Mouse (Mus musculus) forebrain, embryonic 16.5 days (tissue): ENCODE results near the gene Gm5538. TPM values are rescaled to one million over a fixed set of nuclear protein-coding genes. Genes with fewer than 3 reads are reported as not detected.

Source experiments
- ATAC-seq: fragments of 200-750 bp; cut with Nextera tagmentation; 2 replicates; pipeline ENCODE4 v1.8.0; 2017; ENCODE audit warnings: mild to moderate bottlenecking, moderate library complexity
- H3K27ac ChIP-seq: fragments of 300-500 bp; sonication (generic); 2 replicates; pipeline ENCODE4 v1.5.1; 2014; ENCODE audit warnings: low read length, control low read depth
- H3K27me3 ChIP-seq: fragments of 300-500 bp; sonication (generic); replicated peaks from 2 replicates; pipeline ENCODE4 v1.6.1; 2014; ENCODE audit warnings: low read length; ENCODE audit not compliant: control insufficient read depth, insufficient read depth
- H3K36me3 ChIP-seq: fragments of 300-500 bp; sonication (generic); 2 replicates; pipeline ENCODE4 v1.6.1; 2014; ENCODE audit not compliant: control insufficient read depth, insufficient read depth
- H3K4me1 ChIP-seq: fragments of 300-500 bp; sonication (generic); replicated peaks from 2 replicates; pipeline ENCODE4 v1.6.1; 2014; ENCODE audit warnings: low read length; ENCODE audit not compliant: control insufficient read depth, insufficient read depth
- H3K4me2 ChIP-seq: fragments of 300-500 bp; sonication (generic); 2 replicates; pipeline ENCODE4 v1.6.1; 2014; ENCODE audit warnings: mild to moderate bottlenecking, low read length, control low read depth
- H3K4me3 ChIP-seq: fragments of 300-500 bp; sonication (generic); replicated peaks from 2 replicates; pipeline ENCODE4 v1.5.1; 2014; ENCODE audit warnings: mild to moderate bottlenecking, low read length, control low read depth
- H3K9ac ChIP-seq: fragments of 300-500 bp; sonication (generic); replicated peaks from 2 replicates; pipeline ENCODE4 v1.6.1; 2014; ENCODE audit warnings: low read depth, low read length, control low read depth
- H3K9me3 ChIP-seq: fragments of 300-500 bp; sonication (generic); 2 replicates; pipeline ENCODE4 v1.6.1; 2016; ENCODE audit warnings: low read length; ENCODE audit not compliant: control insufficient read depth
- WGBS: fragments of 180-500 bp; shearing (Covaris S2); extraction: QIAGEN DNeasy Blood & Tissue Kit; methylation state at CpG from one replicate; pipeline ENCODE4 v1.1.7; 2014; 5-methylcytosine and 5-hydroxymethylcytosine counted together
- polyA plus RNA-seq: library from polyadenylated mRNA; unstranded; fragments of >200 nt; fragmentation: Nextera tagmentation; extraction: Ambion mirVana; gene quantifications from 2 replicates; pipeline ENCODE4 v1.2.1, GENCODE M21; 2015

The Gm5538 gene
- not detected in 2 replicates for polyA plus RNA-seq

GRCm38 (mm10) chr3:59729490-59729889 is at the start of gene Gm5538:
TSS of gene Gm5538 (plus strand) at chr3:59729790.
- Histone ChIP-seq H3K4me2 (no peak within 1 kb of the TSS), H3K36me3 (no peaks in the 10 kb centered on the region), H3K4me1 (no peaks in the 10 kb centered on the region), H3K9me3 (no peaks in the 10 kb centered on the region), H3K27ac (no peak within 1 kb of the TSS), H3K9ac (no peak within 1 kb of the TSS), H3K4me3 (no peak within 1 kb of the TSS), H3K27me3 (no peaks in the 10 kb centered on the region)
- no peak for ATAC-seq
- WGBS = 91% methylated on average over 2 of the region's 2 CpGs

DNA sequence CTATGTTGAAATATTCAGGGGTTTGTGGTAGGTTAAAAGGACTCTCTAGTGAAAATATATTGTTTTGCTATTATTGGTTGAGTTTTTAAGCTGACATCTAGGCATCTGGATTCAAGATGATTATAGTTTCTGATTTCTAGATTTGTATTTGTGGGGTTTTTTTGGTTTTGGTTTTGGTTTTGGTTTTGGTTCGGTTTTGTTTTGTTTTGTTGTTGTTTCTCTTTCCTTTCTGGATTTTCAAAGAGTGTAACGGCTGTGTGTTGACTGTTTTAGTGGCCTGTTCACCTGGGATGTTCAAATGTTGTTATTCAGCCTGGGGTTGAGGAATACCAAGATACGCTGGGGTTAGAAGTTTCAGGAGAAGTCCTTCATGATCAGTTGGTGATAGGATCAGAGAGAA is 32.2 kb upstream of the Gm5538 start:
- Histone ChIP-seq H3K27me3 (no peaks in the 10 kb centered on the region), H3K9ac (no peak overlapping the region), H3K4me2 (no peak overlapping the region), H3K9me3 (no peaks in the 10 kb centered on the region), H3K4me3 (no peak overlapping the region), H3K4me1 (no peaks in the 10 kb centered on the region), H3K27ac (no peak overlapping the region), H3K36me3 (no peaks in the 10 kb centered on the region)
- WGBS = 85% methylated on average over 3 of the region's 3 CpGs
- no peak for ATAC-seq

- no peak overlapping the region for H3K27ac ChIP-seq
- no peaks in the 10 kb centered on the region for H3K36me3 ChIP-seq
- no peaks in the 10 kb centered on the region for H3K27me3 ChIP-seq
- no peaks in the 10 kb centered on the region for H3K9me3 ChIP-seq
- ATAC-seq = no peak
- no peaks in the 10 kb centered on the region for H3K4me1 ChIP-seq
- no peak overlapping the region for H3K4me3 ChIP-seq
- no peak overlapping the region for H3K4me2 ChIP-seq
- 95% methylated on average over 1 of the region's 1 CpGs for WGBS
- no peak overlapping the region for H3K9ac ChIP-seq
Measured at GRCm38 (mm10) chr3:59702614-59703110, 26.9 kb upstream of the Gm5538 start.

DNA sequence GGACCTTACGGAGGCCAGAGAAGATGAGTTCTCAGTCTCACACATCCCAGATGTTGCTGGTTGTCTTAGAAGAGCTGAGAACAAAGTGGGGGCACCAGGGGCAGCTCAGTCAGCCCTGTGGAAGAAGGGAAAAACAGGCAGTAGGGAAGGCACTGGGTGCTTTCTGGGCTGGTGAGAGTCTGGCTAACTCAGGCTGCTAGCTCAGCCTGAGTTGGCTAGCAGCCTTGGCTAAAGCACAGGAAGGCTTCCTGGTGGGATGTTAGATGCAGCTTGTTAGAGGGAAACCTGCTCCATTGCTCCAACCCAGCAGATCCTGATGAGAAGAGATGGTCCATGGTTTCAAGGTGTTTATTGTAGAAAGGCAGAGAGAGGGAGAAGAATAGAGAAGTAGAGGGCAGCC is 10.3 kb downstream of the Gm5538 start:
- H3K4me2 ChIP-seq = no peak overlapping the region
- H3K27ac ChIP-seq = no peak overlapping the region
- no peaks in the 10 kb centered on the region for H3K36me3 ChIP-seq
- H3K4me3 ChIP-seq = no peak overlapping the region
- WGBS = 96% methylated on average over 1 of the region's 1 CpGs
- no peaks in the 10 kb centered on the region for H3K27me3 ChIP-seq
- no peak for ATAC-seq
- H3K4me1 ChIP-seq = no peaks in the 10 kb centered on the region
- H3K9me3 ChIP-seq = no peaks in the 10 kb centered on the region
- H3K9ac ChIP-seq = no peak overlapping the region

- no peak overlapping the region for H3K4me2 ChIP-seq
- H3K9me3 ChIP-seq = no peaks in the 10 kb centered on the region
- ATAC-seq = no peak
- H3K4me1 ChIP-seq = no peaks in the 10 kb centered on the region
- H3K4me3 ChIP-seq = no peak overlapping the region
- no peaks in the 10 kb centered on the region for H3K27me3 ChIP-seq
- H3K27ac ChIP-seq = no peak overlapping the region
- H3K36me3 ChIP-seq = no peaks in the 10 kb centered on the region
- WGBS = 18% methylated on average over 2 of the region's 2 CpGs
- no peak overlapping the region for H3K9ac ChIP-seq
Measured at GRCm38 (mm10) chr3:59744181-59744580, 14.6 kb downstream of the Gm5538 start.

Other genes with a start within 250 kb of the Gm5538 start
- not detected in 2 replicates for gene Gm8298, start 131.3 kb downstream of the Gm5538 start, polyA plus RNA-seq
- gene C130079G13Rik, start 195.4 kb downstream of the Gm5538 start, polyA plus RNA-seq = not detected in 2 replicates